Mouse (Mus musculus) ES-E14 (cell line): ENCODE measurements around the gene Mael.

Source experiments
- CHD2 ChIP-seq: IDR thresholded peaks from 2 replicates; pipeline ENCODE4 v1.6.1; 2014; ENCODE audit warnings: mild to moderate bottlenecking, low read depth, low read length, inconsistent platforms
- HCFC1 ChIP-seq: IDR thresholded peaks from 2 replicates; pipeline ENCODE4 v1.6.1; 2012; ENCODE audit warnings: low read length, inconsistent platforms, borderline replicate concordance; ENCODE audit not compliant: insufficient read depth
- MAFK ChIP-seq: IDR thresholded peaks from 2 replicates; pipeline ENCODE4 v1.6.1; 2014; ENCODE audit warnings: mild to moderate bottlenecking, low read depth, low read length, inconsistent platforms; ENCODE audit not compliant: insufficient read depth
- ZC3H11A ChIP-seq: IDR thresholded peaks from 2 replicates; pipeline ENCODE4 v1.6.1; 2012; ENCODE audit warnings: low read depth, mild to moderate bottlenecking, inconsistent platforms, low read length, borderline replicate concordance
- ZNF384 ChIP-seq: IDR thresholded peaks from 2 replicates; pipeline ENCODE4 v1.6.1; 2012; ENCODE audit warnings: low read depth, low read length, inconsistent platforms

DNA sequence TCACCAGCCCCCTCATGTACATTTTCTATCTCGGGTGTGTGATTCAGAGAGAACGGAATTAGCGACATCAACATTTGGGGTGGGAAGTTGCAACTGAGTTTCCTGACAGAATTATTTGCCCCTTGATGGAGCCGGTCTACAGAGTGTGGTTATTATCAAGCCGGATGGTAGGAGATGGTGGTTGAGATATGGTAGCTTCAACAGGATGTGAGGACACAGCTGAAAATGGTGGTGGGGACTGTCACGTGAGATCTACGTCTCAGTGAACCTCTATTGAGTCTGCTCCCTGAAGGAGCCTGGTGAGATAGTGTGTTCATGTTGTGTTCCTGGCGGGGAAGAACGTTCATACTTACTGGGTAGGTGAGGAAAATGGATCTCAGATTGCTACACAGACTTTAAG, 28.4 kb upstream of the Mael start:
- no peak for TF ChIP-seq ZNF384
- TF ChIP-seq MAFK: no peak
- no peak for TF ChIP-seq CHD2
- no peak for TF ChIP-seq ZC3H11A
- TF ChIP-seq HCFC1: no peak
